Mouse (Mus musculus): ENCODE measurements around the gene Tns1. TPM values are rescaled to one million over a fixed set of nuclear protein-coding genes. Genes with fewer than 3 reads are reported as not detected.

The Tns1 gene
- total RNA-seq, 2 experiments from 2014 or later, result 284 to 309 TPM

DNA sequence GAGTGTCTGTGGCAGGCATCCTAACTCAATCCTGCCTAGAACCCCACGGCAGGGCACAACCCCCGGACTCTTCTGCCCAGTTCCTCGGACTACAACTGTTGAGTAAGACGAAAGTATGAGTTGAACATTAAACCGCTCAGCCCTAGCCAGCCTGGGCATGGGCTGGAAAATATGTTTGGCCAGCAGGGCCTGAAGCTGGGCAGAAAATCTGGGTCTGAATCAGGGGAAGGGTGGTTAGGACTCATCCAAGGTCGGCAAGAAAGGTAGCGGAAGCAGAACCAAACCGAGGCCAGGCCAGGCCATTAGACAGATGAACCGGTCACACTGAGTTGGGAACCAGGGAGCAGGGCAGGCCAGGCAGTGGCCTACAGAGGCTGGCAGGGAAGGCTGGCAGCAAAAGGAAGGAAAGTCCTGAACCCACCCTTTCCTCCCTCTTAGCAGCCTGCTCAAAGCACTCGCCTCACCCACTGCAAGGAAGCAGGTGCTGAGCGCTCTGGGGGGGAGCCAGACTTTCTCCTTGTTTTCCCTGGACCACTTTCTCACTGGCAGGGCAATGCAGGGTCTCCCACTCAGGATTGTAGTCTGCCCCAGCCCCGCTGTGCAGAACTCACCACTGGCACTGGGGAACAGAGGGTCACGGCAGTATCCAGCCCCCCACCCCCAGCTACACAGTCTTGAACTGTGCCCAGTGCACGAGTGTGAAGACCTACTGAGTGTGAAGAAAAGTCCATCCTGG lies 110.8 kb downstream of the Tns1 start:
- DNase-seq, result peak; percentile 66

DNA sequence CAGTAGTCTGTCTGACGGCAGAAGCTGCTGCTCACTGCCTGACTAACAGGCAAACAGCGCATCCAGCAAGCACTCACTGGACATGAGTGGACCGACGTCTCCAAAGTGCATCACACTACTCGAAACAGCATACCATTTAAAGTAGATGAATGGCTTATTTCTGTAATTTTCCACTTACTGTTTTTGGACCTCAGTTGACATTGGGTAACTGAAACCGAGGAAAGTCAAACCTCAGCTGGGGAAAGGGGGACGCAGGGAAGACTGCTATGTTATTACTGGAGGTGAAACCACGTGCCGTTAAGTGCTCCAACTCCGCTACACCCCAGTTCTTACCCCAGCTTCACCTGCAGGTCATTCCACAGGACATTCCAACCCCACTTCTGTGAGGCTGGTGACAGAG lies 111.5 kb downstream of the Tns1 start:
- DNase-seq, result peak; percentile 38

- no peak for DNase-seq
Observed at GRCm38 (mm10) chr1:74009495-74009894, 114.8 kb downstream of the Tns1 start.

GRCm38 (mm10) chr1:74008966-74009365 lies 115.3 kb downstream of the Tns1 start:
- peak; percentile 65 for DNase-seq

GRCm38 (mm10) chr1:74008498-74008897 lies 115.8 kb downstream of the Tns1 start:
- DNase-seq, result peak; percentile 81

DNA sequence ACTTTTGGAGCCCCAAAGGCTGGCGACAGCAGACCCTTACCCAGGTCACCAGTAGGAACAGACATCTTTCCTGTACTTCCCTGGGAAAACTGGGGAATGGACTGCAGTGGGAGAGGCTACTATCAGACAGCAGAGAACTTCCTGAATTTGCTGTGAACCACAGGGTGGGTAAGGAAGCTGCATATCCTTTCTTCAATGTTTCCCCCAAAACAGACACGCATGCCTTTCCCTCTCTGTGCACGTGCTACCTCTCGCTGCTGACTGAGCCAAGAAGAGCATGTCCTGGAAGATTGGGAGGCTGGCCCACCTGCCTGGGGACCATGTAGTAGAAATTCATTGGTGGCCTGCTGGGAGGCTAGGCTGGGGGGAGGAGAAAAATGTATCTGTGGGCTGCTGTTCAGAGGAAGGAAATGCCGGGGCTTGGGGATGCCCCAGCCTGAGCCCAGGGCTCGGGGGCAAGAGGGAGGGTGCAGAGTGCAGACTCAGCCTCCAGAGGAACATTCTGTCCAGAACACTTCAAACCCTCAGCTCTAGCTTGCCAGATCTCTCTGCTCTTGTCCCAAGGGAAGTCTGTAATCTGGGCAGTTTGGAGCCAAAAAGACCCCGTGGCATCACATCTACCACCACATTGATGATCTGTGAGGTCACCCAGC lies 116.7 kb downstream of the Tns1 start:
- peak; percentile 56 for DNase-seq

DNA sequence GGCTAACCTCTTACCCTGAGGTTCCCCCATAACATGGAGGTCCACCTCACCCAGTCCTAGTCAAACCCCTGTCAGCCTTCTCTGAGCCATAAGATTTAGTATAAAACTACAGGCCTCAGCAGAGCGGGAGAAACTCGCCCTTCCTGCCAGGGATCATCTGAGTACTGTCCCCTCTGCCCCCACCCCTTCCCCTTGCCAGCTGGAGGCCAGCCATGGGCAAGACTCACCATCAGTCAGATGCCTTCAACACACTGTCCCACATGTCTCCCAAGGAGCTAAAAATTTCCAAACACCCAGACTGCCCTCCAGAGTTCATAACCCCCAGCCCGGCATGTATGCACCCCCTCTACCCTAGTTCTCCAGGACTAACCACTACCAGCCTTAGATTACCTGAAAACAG lies 119.2 kb downstream of the Tns1 start:
- peak; percentile 78 for DNase-seq

- DNase-seq, result no peak
Observed at GRCm38 (mm10) chr1:74003723-74004122, 120.5 kb downstream of the Tns1 start.

GRCm38 (mm10) chr1:74001449-74001820 lies 122.8 kb downstream of the Tns1 start:
- peak; percentile 51 for DNase-seq

- DNase-seq, result no peak
Observed at GRCm38 (mm10) chr1:74000810-74001448, 123.3 kb downstream of the Tns1 start.

DNA sequence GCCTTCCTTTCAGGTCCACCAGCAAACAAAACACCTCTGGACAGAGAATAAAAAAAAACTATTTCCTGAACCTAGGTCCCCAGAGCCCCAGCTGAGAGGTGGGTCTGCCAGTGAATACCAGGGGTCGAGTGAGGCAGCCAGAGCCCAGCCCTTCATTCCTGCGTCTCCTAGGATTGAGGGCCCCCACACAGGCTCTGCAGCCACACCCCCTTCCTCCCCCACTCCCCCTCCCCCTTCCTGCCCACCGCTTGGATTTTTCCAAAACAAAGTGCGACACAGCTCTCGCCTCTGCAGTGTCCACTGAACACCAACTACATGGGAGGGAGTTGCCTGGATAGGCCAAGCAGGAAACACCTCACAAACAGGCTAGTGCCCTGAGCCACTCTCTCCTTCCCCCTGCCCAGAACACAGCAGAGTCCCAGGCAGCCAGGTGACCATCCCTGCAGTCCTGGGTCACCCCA lies 124.0 kb downstream of the Tns1 start:
- DNase-seq, result peak; percentile 54

DNA sequence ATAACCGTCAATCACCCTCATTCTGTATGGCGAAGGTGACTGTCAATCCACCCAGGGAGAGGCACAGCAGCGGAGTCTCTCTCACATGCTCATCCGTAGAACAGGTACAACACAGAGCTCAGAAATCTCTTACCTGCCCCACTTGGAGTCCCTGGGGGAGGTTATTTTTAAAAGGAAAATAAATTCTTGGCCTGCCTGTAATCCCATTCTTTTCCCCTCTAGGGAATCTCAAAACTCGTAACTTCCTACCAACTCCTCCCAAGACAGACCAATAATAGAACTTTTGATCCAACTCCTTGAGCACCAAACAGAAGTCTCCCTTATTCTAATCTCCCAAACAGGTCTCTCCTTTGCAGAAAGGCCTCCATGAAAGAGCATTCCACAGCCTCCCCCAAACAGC lies 124.7 kb downstream of the Tns1 start:
- no peak for DNase-seq

DNA sequence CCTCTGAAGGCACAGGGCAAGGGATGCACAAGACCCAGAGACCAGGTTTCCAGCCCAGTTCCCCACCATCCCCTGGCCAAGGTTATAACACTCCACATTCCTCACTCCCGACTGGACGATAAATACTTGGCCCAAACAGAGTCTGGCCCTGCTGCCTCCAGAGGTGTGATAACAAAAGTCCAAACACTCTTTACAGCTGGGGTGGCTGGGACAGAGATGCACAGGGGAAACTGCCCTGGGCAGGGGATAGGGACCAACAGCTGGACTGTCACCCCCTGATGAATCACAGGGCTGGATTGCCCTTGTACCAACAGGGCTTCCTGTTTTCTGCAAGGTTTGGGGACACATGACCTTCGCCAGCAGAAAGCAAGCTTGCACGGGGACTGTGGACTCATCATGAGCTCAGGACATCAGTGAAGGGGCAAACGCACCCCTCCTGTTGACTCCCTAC lies 125.3 kb downstream of the Tns1 start:
- peak; percentile 68 for DNase-seq

- DNase-seq, result peak; percentile 74
Observed at GRCm38 (mm10) chr1:73998131-73998865, 126.0 kb downstream of the Tns1 start.

- DNase-seq, result no peak
Observed at GRCm38 (mm10) chr1:73997341-73997740, 126.9 kb downstream of the Tns1 start.

DNA sequence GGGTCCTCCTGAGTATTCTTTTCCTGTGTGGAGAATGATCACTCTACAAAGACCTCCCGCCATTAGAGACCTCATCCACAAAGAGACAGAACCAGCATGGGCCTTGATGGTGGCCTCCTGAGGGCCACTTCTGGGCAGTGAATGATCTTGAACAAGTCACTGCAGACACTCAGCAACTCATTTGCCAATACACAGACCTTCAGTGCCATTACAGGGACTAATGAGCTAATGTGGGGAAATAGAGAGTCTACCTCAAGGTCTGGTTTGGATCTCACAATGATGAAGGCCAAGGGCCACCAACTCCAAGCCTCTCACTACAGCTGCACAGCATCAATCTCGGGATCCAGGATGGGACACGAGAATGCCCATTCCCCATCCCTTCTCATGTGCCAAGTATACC lies 127.6 kb downstream of the Tns1 start:
- peak; percentile 7 for DNase-seq

- peak; percentile 85 for DNase-seq
Observed at GRCm38 (mm10) chr1:73996209-73996608, 128.0 kb downstream of the Tns1 start.

- peak; percentile 40 for DNase-seq
Observed at GRCm38 (mm10) chr1:73995063-73995810, 129.0 kb downstream of the Tns1 start.

- peak; percentile 48 for DNase-seq
Observed at GRCm38 (mm10) chr1:73993901-73994426, 130.3 kb downstream of the Tns1 start.

GRCm38 (mm10) chr1:73993279-73993678 lies 131.0 kb downstream of the Tns1 start:
- DNase-seq, result peak; percentile 2

DNA sequence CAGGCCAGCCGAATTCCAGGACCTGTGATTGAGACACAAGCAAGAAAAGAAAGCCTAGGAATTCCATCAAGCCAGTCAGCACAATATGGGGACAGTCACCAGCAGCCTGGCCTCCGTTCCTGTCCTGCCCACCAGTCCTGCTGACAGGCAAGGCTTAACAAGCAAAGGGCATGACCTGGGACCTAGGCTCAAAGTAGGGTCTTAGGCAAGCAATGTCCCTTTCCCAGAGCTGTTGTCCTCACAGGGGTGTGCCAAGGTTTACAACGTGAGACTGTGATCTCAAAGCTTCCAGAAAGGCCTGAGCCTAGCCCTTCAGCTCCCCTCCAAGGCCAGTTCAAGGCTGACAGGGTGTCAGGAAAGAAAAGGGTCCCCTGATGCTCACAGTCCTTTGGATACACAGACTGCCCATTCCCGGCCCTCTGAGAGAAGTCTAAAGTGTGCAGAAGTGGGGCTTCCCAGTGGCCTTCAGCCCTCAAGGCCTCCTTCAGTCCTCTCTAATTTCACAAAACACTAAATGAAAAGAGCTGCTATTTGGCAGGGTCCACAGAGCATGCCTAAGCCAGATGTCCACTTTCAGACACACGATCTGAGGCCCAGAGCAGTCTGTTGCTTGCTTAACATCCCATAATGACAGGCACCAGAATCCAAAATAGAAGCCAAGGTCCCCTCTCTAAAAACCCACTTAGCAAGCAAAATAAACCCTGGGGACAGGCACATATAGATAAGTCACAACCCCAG lies 131.9 kb downstream of the Tns1 start:
- peak; percentile 32 for DNase-seq

Measured in adrenal gland, postnatal 10 days (tissue).